Mouse (Mus musculus) Patski (cell line): ENCODE data around the gene Nmur1. TPM values are rescaled to one million over a fixed set of nuclear protein-coding genes. Genes with fewer than 3 reads are reported as not detected.

Source experiments
- ATAC-seq: fragments of 100-300 bp; one replicate; pipeline ENCODE4 v1.8.0; 2021
- CTCF ChIA-PET: fragments of 350-600 bp; sonication (Branson Sonifier 250); formaldehyde crosslinking; loops from one replicate; lab custom pipeline; 2022; ENCODE audit warnings: inconsistent platforms; lab: Charles Lee
- POLR2A ChIA-PET: fragments of 350-600 bp; sonication (Branson Sonifier 250); formaldehyde crosslinking; loops from one replicate; lab custom pipeline; 2022; ENCODE audit warnings: antibody characterized with exemption, inconsistent platforms; lab: Charles Lee
- DNase-seq: peaks from one replicate; pipeline ENCODE4 v3.0.0-alpha.2; 2011; ENCODE audit warnings: low read depth, low spot score
- H3K27me3 ChIP-seq: fragments of 371-371 bp; one replicate; pipeline ENCODE4 v1.5.1; 2021
- CTCF ChIP-seq: fragments of 100-300 bp; IDR thresholded peaks from one replicate; pipeline ENCODE4 v1.5.1; 2021
- in situ Hi-C: fragments of 300-500 bp; cut with MboI; formaldehyde crosslinking; loops from 3 replicates; pipeline ENCODE4 v1.11.1; 2018; ENCODE audit warnings: low pct_unique_long_range_greater_than_20kb, mixed read lengths
- polyA plus RNA-seq: library from polyadenylated mRNA; unstranded; gene quantifications from one replicate; pipeline ENCODE4 v1.2.3, GENCODE M21; 2021

Nmur1 gene
- polyA plus RNA-seq, 1 experiment from 2014 or later = not detected

DNA sequence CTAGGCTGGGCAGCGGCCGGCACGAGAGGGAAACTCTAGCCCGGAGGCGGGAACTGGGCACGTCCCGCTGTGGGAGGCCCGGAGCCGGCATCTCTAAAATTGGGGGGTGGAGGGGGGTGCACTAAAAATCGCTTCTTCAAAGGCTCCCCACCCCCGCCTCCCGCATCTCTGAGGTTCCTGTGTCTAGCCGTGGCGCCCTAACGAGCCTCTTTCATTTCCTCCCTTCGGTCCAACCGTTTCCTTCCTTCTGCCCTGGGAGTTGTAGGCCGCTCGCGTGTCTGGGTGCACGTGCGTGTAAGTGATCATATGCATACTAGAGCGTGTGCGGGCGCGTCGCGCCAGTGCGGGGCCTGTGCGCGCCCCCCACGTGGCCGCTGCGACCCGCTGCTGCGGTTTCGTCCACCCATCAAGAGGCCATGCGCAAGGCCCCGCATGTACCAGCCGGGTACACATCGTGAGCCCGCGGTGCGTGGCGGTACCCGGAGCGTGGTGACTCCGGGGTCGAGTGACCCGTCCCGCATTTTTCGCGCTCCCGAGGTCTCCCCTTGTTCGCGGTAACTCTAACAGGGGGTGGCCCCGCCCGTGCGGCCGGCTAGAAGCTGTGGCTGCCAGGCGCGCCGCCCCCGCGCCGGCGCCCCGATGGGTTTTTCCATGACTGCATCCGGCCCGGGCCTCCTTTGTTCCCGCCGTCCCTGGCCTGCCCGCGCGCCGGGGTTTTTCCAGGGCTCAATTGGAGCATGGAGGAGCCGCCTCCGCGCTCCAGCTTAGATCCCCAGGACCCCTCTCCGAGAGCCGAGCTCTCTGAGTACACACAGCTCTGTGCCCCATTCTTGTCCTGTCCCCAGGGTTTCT lies 16.2 kb upstream of the Nmur1 start:
- DNase-seq (peak; percentile 68), ATAC-seq (peak; percentile 54)
- H3K27me3 ChIP-seq = no peaks in the 10 kb centered on the region
- ChIA-PET CTCF (interaction anchor here (0.8 to 1.7 kb wide), 5 partner anchors 25 to 90 kb away, joined by 3 to 7 read pairs (median 3); no protein-coding TSS in a partner anchor), POLR2A (interaction anchor here (1.0 to 1.6 kb wide), 8 partner anchors 9 to 90 kb away, joined by 3 to 21 read pairs (median 5); partner anchors contain the start of gene Ptma)
- in situ Hi-C loops = loop anchor here (5.0 to 10.0 kb wide), 4 partner anchors 35 to 733 kb away; no protein-coding TSS in a partner anchor
- no peak for TF ChIP-seq CTCF

GRCm38 (mm10) chr1:86441724-86441979 lies 15.6 kb upstream of the Nmur1 start:
- ChIA-PET POLR2A (interaction anchor here (0.7 to 3.4 kb wide), 3 partner anchors 56 to 84 kb away, joined by 4 to 13 read pairs (median 6); partner anchors contain the start of gene Ptma), CTCF (interaction anchor here (1.0 to 4.6 kb wide), 3 partner anchors 47 to 91 kb away, joined by 3 to 46 read pairs (median 20); no protein-coding TSS in a partner anchor)
- peak; percentile 17 for DNase-seq

DNA sequence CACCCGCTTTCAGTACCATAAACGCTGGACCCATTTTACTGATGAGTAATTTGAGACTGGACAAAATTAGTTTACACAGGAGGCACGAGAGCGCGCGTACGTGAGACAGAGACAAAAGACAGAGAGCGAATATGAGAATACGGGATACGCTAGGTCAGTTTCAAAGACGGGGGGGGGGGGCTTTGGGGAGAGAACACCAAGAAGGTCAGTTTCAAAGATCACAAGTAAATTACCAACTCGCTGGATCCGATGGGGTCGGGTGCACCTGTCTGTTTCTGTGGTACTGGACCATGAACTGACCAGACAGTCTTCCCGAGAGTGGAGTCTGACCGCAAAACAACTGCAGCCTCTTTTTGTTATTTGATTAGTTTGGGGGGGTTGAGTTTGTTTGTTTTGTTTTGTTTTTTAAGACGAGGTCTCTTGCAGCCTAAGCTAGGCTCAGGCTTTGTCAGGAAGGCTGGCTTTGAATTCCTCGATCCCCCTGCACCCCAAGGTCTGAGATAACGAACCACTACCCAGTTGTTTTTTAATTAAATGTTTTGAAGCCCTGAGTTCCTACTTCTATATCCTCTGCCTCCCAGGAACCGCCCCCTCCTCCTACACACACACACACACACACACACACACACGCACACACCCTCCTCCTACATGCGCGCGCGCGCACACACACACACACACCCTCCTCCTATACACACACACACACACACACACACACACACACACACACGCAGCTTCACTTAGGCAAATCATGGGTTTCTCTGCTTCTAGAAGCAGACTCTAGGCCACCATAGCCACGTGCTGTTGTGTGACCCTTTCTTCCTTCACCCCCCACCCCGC lies 15.1 kb upstream of the Nmur1 start:
- no peak for TF ChIP-seq CTCF
- CTCF ChIA-PET = interaction anchor here (0.9 to 4.6 kb wide), 5 partner anchors 48 to 95 kb away, joined by 3 to 46 read pairs (median 15); no protein-coding TSS in a partner anchor
- in situ Hi-C loops = loop anchor here (5.0 to 10.0 kb wide), 4 partner anchors 36 to 734 kb away; no protein-coding TSS in a partner anchor

More at GRCm38 (mm10) chr1:86441724-86441979, 15.6 kb upstream of the Nmur1 start:
- H3K27me3 ChIP-seq = no peaks in the 10 kb centered on the region
- in situ Hi-C loops = loop anchor here (5.0 to 10.0 kb wide), 4 partner anchors 36 to 733 kb away; no protein-coding TSS in a partner anchor
- no peak for ATAC-seq
- TF ChIP-seq CTCF = no peak

DNA sequence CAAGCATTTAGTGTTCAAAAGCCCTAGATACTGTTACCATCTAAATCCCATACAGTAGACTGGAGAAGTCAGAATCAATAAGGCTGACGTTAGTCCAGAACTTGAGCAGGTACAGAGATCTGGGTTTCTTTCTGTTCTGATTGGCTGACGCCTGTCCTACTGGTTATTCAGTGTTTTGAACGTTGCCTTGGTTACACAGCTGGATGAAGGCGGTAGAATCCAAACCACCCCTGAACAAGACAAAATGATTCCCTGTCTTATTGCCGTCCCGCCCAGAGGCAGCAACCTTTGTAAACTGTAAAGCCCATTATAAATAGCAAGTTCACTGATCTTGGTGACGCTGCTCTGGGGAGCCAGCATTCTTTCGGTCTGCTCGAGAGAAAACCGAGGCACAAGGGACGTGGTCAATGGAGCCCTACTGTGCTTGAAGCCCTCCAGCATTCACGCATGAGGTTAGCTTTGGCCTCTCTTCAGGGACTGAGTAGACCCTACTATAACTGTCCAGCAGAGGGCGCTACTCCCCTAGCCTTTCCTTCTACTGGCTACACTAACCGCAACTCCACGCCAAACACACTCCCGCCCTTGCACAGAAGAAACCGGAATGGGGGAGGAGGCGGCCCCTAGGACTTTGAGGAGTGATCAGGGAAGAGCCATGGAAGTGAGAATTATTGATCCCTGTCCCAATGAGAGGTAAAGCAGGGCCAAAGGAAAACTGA lies 14.3 kb upstream of the Nmur1 start:
- in situ Hi-C loops = loop anchor here (5.0 to 10.0 kb wide), 4 partner anchors 37 to 734 kb away; no protein-coding TSS in a partner anchor
- POLR2A ChIA-PET = interaction anchor here (1.0 to 3.4 kb wide), 2 partner anchors 58 to 85 kb away, joined by 6 to 13 read pairs; partner anchors contain the start of gene Ptma
- CTCF ChIA-PET = interaction anchor here (0.9 to 4.6 kb wide), 15 partner anchors 9 to 98 kb away, joined by 3 to 46 read pairs (median 7); partner anchors contain the start of gene Ptma
- DNase-seq = peak; percentile 80
- ATAC-seq = peak; percentile 63
- TF ChIP-seq CTCF = no peak
- no peaks in the 10 kb centered on the region for H3K27me3 ChIP-seq

More for the DNA sequence above, 15.1 kb upstream of the Nmur1 start:
- ATAC-seq (no peak), DNase-seq (peak; percentile 31)
- no peaks in the 10 kb centered on the region for H3K27me3 ChIP-seq
- POLR2A ChIA-PET = interaction anchor here (0.7 to 3.4 kb wide), 4 partner anchors 57 to 85 kb away, joined by 3 to 13 read pairs (median 5); partner anchors contain the start of gene Ptma

- POLR2A ChIA-PET = interaction anchor here (3.4 kb wide), 1 partner anchor 86 kb away, joined by 13 read pairs; the partner anchor contains the start of gene Ptma
- ATAC-seq (peak; percentile 15), DNase-seq (peak; percentile 28)
- in situ Hi-C loops = loop anchor here (5.0 to 10.0 kb wide), 4 partner anchors 38 to 735 kb away; no protein-coding TSS in a partner anchor
- no peak for TF ChIP-seq CTCF
- CTCF ChIA-PET = interaction anchor here (1.1 to 4.6 kb wide), 14 partner anchors 8 to 99 kb away, joined by 3 to 46 read pairs (median 8); partner anchors contain the start of gene Ptma
- no peaks in the 10 kb centered on the region for H3K27me3 ChIP-seq
These were observed 13.6 kb upstream of the Nmur1 start for GRCm38 (mm10) chr1:86439487-86440170.

DNA sequence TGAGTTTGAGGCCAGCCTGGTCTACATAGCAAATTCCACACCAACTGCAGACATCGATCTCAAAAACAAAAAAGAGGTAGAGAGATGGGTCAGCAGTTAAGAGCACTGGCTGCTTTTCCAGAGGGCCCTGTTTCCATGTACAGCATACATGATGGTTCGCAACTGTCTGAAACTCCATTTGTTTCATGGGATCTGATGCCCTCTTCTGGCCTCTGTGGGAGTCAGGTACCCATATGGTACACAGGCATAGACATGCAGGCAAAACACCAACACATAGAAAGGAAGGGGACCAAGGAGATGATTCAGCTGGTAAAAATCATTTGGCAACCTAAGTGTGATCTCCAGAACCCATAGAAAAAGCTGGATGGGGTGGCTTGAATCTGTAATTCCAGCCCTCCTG lies 12.5 kb upstream of the Nmur1 start:
- in situ Hi-C loops = no loop called here
- CTCF ChIA-PET = interaction anchor here (1.1 to 4.6 kb wide), 12 partner anchors 8 to 100 kb away, joined by 3 to 46 read pairs (median 8); no protein-coding TSS in a partner anchor
- TF ChIP-seq CTCF = no peak
- ATAC-seq (no peak), DNase-seq (no peak)
- POLR2A ChIA-PET = interaction anchor here (3.4 kb wide), 1 partner anchor 87 kb away, joined by 13 read pairs; the partner anchor contains the start of gene Ptma
- H3K27me3 ChIP-seq = no peaks in the 10 kb centered on the region

GRCm38 (mm10) chr1:86438014-86438319 lies 11.9 kb upstream of the Nmur1 start:
- POLR2A ChIA-PET = no interaction called here
- ATAC-seq (no peak), DNase-seq (no peak)
- no peak for TF ChIP-seq CTCF
- no peaks in the 10 kb centered on the region for H3K27me3 ChIP-seq
- in situ Hi-C loops = no loop called here
- CTCF ChIA-PET = interaction anchor here (1.5 to 4.6 kb wide), 4 partner anchors 61 to 100 kb away, joined by 3 to 46 read pairs (median 9); no protein-coding TSS in a partner anchor

DNA sequence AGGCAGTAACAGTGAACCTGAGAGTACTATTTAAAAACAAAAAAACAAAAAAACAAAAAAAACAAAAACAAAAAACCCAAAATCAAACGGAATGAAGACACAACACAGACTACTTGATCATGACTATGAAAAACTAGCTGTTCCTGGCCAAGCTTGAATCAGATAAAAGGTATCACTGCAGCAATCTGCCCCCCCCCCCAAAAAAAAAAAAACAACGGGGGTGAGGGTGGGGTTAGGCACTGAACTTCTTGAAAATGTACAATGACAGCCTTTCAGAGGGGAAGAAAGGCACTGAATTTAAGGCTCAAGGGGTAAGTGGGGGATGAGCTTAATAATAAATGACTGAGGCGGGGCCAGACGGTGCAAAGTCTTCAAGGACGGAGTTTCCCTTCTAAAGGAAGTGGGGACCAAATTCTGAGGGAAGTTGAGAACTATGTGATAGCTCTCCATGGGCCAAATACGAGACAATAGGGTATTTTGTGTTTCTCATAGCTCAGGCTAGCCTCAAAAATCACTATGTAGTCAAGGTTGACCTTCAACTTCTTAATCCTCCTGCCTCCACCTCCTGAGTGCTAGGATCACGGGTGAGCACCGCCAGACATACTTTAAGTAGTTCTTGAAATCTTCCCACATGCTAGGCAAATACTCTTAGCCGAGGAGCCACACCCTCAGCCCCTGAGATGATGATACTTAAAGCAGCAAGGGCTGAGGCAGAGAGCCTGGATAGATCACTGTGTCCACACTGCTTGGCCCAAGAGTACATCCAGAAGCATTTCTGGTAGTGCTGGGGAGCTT lies 11.4 kb upstream of the Nmur1 start:
- no peaks in the 10 kb centered on the region for H3K27me3 ChIP-seq
- ATAC-seq = no peak
- no peak for TF ChIP-seq CTCF
- POLR2A ChIA-PET = interaction anchor here (0.7 kb wide), 1 partner anchor 506 kb away, joined by 3 read pairs; no protein-coding TSS in a partner anchor
- CTCF ChIA-PET = interaction anchor here (1.5 to 4.6 kb wide), 3 partner anchors 62 to 101 kb away, joined by 3 to 46 read pairs (median 8); no protein-coding TSS in a partner anchor
- in situ Hi-C loops = no loop called here
- DNase-seq = no peak
